Mouse (Mus musculus): ENCODE measurements around the gene Syngr1. TPM values are rescaled to one million over a fixed set of nuclear protein-coding genes. Genes with fewer than 3 reads are reported as not detected.

Gene Syngr1
- polyA plus RNA-seq, 1 experiment from 2014 or later = 64.6 TPM

DNA sequence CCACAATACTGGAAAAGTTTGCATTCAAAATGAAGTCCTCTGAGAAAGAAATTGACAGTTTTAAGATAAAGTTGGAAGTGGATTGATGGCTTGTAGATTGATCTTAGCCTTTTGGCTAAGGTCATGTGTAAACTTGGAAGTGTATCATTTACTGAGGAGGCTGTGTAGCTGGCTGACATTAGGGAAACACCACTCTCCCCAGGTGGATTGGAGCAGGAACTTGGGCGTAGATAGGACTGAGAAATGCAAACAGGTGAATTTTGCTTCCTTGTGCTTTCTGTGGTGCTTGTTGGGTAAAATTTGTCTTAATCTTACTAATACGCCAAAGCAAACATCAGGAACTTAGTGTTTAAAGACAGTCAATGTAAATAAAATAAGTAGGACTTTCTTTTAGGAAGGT is 49.2 kb downstream of the Syngr1 start:
- no peak overlapping the region for H3K4me3 ChIP-seq (replicated peaks)
- no peak overlapping the region for H3K27ac ChIP-seq (replicated peaks)
- H3K4me1 ChIP-seq = peaks cover 14% of the 10 kb centered on the region
- H3K4me2 ChIP-seq = no peak overlapping the region
- no peaks in the 10 kb centered on the region for H3K9me3 ChIP-seq (replicated peaks)
- no peak for ATAC-seq (ENCODE audit: low FRiP score)
- no peaks in the 10 kb centered on the region for H3K27me3 ChIP-seq (replicated peaks)
- no peak overlapping the region for H3K9ac ChIP-seq (replicated peaks)
- H3K36me3 ChIP-seq = peaks cover 12% of the 10 kb centered on the region; the same call in 1 of the 2 replicates
- WGBS = 99% methylated on average over 2 of the region's 2 CpGs

- H3K27ac ChIP-seq (replicated peaks) = no peak overlapping the region
- no peaks in the 10 kb centered on the region for H3K27me3 ChIP-seq (replicated peaks)
- no peaks in the 10 kb centered on the region for H3K9me3 ChIP-seq (replicated peaks)
- H3K9ac ChIP-seq (replicated peaks) = no peak overlapping the region
- H3K36me3 ChIP-seq = peaks cover 12% of the 10 kb centered on the region; the same call in 1 of the 2 replicates
- WGBS = 95% methylated on average over 3 of the region's 3 CpGs
- no peak overlapping the region for H3K4me3 ChIP-seq (replicated peaks)
- H3K4me2 ChIP-seq = no peak overlapping the region
- peaks cover 13% of the 10 kb centered on the region for H3K4me1 ChIP-seq
- ATAC-seq (ENCODE audit: low FRiP score) = no peak
Observed at GRCm38 (mm10) chr15:80140878-80141277, 49.7 kb downstream of the Syngr1 start.

GRCm38 (mm10) chr15:80142130-80142529 is 51.0 kb downstream of the Syngr1 start:
- Histone ChIP-seq H3K9ac (replicated peaks) (no peak overlapping the region), H3K27me3 (replicated peaks) (no peaks in the 10 kb centered on the region), H3K27ac (replicated peaks) (no peak overlapping the region), H3K4me3 (replicated peaks) (no peak overlapping the region), H3K4me1 (peaks cover 16% of the 10 kb centered on the region), H3K4me2 (no peak overlapping the region), H3K9me3 (replicated peaks) (no peaks in the 10 kb centered on the region), H3K36me3 (peaks cover 12% of the 10 kb centered on the region; the same call in 1 of the 2 replicates)
- 97% methylated on average over 3 of the region's 3 CpGs for WGBS
- ATAC-seq (ENCODE audit: low FRiP score) = no peak

DNA sequence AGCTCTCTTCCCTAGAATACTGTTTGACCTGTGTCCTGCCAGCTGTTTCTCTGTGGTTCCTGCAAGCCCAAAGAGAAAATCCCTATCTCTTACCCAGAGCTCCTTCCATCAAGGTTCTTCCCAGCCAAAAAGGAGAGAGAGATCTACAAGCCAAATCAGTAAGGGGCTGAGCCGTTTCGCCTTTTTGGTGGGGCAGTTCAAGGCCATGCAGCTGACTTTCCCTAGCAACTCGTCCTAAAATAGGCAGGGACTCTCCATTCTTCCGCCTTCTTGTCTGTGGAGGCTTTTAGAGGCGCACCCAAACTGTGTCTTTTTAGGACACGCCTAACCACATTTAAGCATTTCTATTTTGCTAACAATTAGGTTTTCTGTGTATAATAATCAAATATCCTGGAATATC is 52.6 kb downstream of the Syngr1 start:
- WGBS = 96% methylated on average over 6 of the region's 6 CpGs
- Histone ChIP-seq H3K9ac (replicated peaks) (no peak overlapping the region), H3K27me3 (replicated peaks) (no peaks in the 10 kb centered on the region), H3K27ac (replicated peaks) (no peak overlapping the region), H3K4me2 (no peak overlapping the region), H3K4me1 (0 out of 2 replicates have a peak, but pooled peaks cover 5% of the 10 kb centered on the region), H3K4me3 (replicated peaks) (no peak overlapping the region), H3K36me3 (peaks cover 14% of the 10 kb centered on the region; the same call in 1 of the 2 replicates), H3K9me3 (replicated peaks) (no peaks in the 10 kb centered on the region)
- no peak for ATAC-seq (ENCODE audit: low FRiP score)

GRCm38 (mm10) chr15:80145397-80145796 is 54.3 kb downstream of the Syngr1 start:
- WGBS = 98% methylated on average over 5 of the region's 5 CpGs
- Histone ChIP-seq H3K27me3 (replicated peaks) (no peaks in the 10 kb centered on the region), H3K4me3 (replicated peaks) (no peak overlapping the region), H3K27ac (replicated peaks) (no peak overlapping the region), H3K9me3 (replicated peaks) (no peaks in the 10 kb centered on the region), H3K4me1 (0 out of 2 replicates have a peak, but pooled peaks cover 5% of the 10 kb centered on the region), H3K36me3 (peaks cover 29% of the 10 kb centered on the region; the same call in 1 of the 2 replicates), H3K4me2 (no peak overlapping the region), H3K9ac (replicated peaks) (no peak overlapping the region)
- ATAC-seq (ENCODE audit: low FRiP score) = no peak

DNA sequence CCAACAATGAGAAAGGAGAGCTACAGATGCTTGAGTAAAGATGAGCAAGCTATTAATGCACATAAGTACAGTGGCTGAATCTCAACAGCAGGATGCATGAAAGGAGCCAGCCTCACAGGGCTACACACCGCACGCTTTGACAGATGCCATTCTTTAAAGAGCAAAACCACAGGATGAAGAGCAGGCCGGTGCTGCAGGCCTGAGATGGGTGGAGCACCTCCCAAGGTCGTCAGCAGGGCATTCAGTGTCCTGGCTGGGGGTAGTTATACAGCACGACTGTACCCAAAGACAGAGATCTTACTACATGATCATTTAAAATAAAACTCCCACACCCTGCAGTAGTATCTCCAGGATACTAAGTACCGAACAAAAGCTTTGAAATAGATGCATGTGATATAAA is 55.0 kb downstream of the Syngr1 start:
- Histone ChIP-seq H3K4me2 (no peak overlapping the region), H3K4me3 (replicated peaks) (no peak overlapping the region), H3K4me1 (0 out of 2 replicates have a peak, but pooled peaks cover 5% of the 10 kb centered on the region), H3K9ac (replicated peaks) (no peak overlapping the region), H3K9me3 (replicated peaks) (no peaks in the 10 kb centered on the region), H3K27me3 (replicated peaks) (no peaks in the 10 kb centered on the region), H3K36me3 (peaks cover 34% of the 10 kb centered on the region; the same call in 1 of the 2 replicates), H3K27ac (replicated peaks) (no peak overlapping the region)
- 65% methylated on average over 6 of the region's 6 CpGs for WGBS
- ATAC-seq (ENCODE audit: low FRiP score) = no peak

DNA sequence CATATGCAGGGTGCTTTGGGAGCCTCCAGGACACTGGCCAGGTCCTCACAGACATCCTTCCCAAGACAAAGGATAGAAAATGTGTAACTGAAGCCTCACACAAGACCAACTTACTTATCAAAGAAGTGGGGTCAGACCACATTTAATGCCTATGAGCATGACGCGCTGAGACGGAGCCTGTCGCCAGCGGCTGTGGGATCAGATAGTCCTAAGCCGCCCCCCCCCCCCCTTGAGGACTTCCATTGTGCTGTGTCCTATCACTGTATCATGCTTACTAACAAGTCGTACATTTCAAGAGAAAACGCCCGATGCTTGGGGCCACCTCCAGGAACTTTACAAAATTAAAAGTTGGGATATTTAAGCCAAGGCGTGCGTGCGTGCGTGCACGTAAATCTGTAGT is 56.0 kb downstream of the Syngr1 start:
- H3K4me1 ChIP-seq = 0 out of 2 replicates have a peak, but pooled peaks cover 5% of the 10 kb centered on the region
- H3K27me3 ChIP-seq (replicated peaks) = no peaks in the 10 kb centered on the region
- no peak overlapping the region for H3K4me2 ChIP-seq
- H3K4me3 ChIP-seq (replicated peaks) = no peak overlapping the region
- no peak for ATAC-seq (ENCODE audit: low FRiP score)
- H3K36me3 ChIP-seq = peaks cover 34% of the 10 kb centered on the region
- no peaks in the 10 kb centered on the region for H3K9me3 ChIP-seq (replicated peaks)
- 91% methylated on average over 14 of the region's 14 CpGs for WGBS
- H3K27ac ChIP-seq (replicated peaks) = no peak overlapping the region
- no peak overlapping the region for H3K9ac ChIP-seq (replicated peaks)

DNA sequence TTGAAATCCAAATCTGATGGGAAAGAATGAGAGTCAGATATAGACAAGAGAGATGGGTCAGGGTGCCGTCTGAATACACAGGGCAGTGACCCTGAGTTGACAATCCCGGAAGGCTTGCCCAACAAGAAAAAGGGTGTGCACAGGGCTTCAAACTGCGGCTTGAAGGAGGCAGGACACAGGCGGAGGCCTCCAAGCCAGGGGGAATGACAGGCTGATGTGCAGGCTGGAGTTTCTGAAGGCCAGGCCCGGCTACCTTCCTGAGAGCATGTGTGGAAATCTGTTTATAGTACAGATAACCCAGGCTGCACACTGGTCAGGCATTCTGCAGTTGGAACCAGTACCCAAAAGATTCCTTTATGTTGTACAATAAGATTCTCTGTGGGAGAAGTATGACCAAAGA is 56.4 kb downstream of the Syngr1 start:
- Histone ChIP-seq H3K27me3 (replicated peaks) (no peaks in the 10 kb centered on the region), H3K9ac (replicated peaks) (no peak overlapping the region), H3K27ac (replicated peaks) (no peak overlapping the region), H3K9me3 (replicated peaks) (no peaks in the 10 kb centered on the region), H3K4me3 (replicated peaks) (no peak overlapping the region), H3K36me3 (peaks cover 32% of the 10 kb centered on the region), H3K4me1 (0 out of 2 replicates have a peak, but pooled peaks cover 5% of the 10 kb centered on the region), H3K4me2 (no peak overlapping the region)
- WGBS = 78% methylated on average over 5 of the region's 5 CpGs
- ATAC-seq (ENCODE audit: low FRiP score) = no peak

- no peak for ATAC-seq (ENCODE audit: low FRiP score)
- Histone ChIP-seq H3K27me3 (replicated peaks) (no peaks in the 10 kb centered on the region), H3K36me3 (peaks cover 32% of the 10 kb centered on the region), H3K4me2 (no peak overlapping the region), H3K9me3 (replicated peaks) (no peaks in the 10 kb centered on the region), H3K9ac (replicated peaks) (no peak overlapping the region), H3K4me1 (0 out of 2 replicates have a peak, but pooled peaks cover 5% of the 10 kb centered on the region), H3K27ac (replicated peaks) (no peak overlapping the region), H3K4me3 (replicated peaks) (no peak overlapping the region)
- WGBS = 89% methylated on average over 8 of the region's 8 CpGs
Observed at GRCm38 (mm10) chr15:80148565-80148964, 57.4 kb downstream of the Syngr1 start.

- Histone ChIP-seq H3K4me1 (0 out of 2 replicates have a peak, but pooled peaks cover 5% of the 10 kb centered on the region), H3K4me2 (no peak overlapping the region), H3K9me3 (replicated peaks) (no peaks in the 10 kb centered on the region), H3K27ac (replicated peaks) (no peak overlapping the region), H3K36me3 (peaks cover 42% of the 10 kb centered on the region), H3K4me3 (replicated peaks) (no peak overlapping the region), H3K27me3 (replicated peaks) (no peaks in the 10 kb centered on the region), H3K9ac (replicated peaks) (no peak overlapping the region)
- no peak for ATAC-seq (ENCODE audit: low FRiP score)
- WGBS = 94% methylated on average over 7 of the region's 7 CpGs
Observed at GRCm38 (mm10) chr15:80149517-80149916, 58.4 kb downstream of the Syngr1 start.

GRCm38 (mm10) chr15:80152663-80153062 is 61.5 kb downstream of the Syngr1 start:
- H3K36me3 ChIP-seq = peaks cover 60% of the 10 kb centered on the region
- WGBS = 94% methylated on average over 10 of the region's 10 CpGs
- no peaks in the 10 kb centered on the region for H3K9me3 ChIP-seq (replicated peaks)
- 0 out of 2 replicates have a peak, but pooled peaks cover under 1% of the 10 kb centered on the region for H3K4me1 ChIP-seq
- ATAC-seq (ENCODE audit: low FRiP score) = no peak
- no peak overlapping the region for H3K27ac ChIP-seq (replicated peaks)
- no peak overlapping the region for H3K4me3 ChIP-seq (replicated peaks)
- H3K4me2 ChIP-seq = no peak overlapping the region
- H3K27me3 ChIP-seq (replicated peaks) = no peaks in the 10 kb centered on the region
- no peak overlapping the region for H3K9ac ChIP-seq (replicated peaks)

DNA sequence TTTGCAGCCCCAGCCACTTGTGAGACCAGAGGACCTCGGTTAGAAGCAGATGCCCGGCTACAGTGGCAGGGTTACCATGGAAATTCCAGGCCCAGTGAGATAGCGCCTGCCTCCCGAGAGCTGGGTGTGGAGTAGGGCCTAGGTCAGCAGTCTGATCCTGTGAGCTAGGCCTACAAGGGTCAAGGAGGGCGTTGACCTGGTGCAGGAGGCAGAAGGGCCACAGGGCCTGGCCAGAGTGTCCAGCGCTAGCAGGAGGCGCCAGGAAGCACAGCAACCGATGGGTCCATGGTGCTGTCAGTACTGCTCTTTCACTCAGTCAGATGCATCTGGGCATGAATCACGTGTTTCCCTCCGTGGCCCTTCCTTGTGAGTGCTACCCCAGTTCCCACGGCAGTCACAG is 62.6 kb downstream of the Syngr1 start:
- Histone ChIP-seq H3K36me3 (peaks cover 70% of the 10 kb centered on the region), H3K27me3 (replicated peaks) (no peaks in the 10 kb centered on the region), H3K4me3 (replicated peaks) (no peak overlapping the region)

More for the DNA sequence above, 62.6 kb downstream of the Syngr1 start:
- H3K4me2 ChIP-seq = no peak overlapping the region
- H3K9ac ChIP-seq (replicated peaks) = no peak overlapping the region
- 81% methylated on average over 11 of the region's 11 CpGs for WGBS
- H3K9me3 ChIP-seq (replicated peaks) = no peaks in the 10 kb centered on the region
- ATAC-seq (ENCODE audit: low FRiP score) = no peak
- no peaks in the 10 kb centered on the region for H3K4me1 ChIP-seq
- no peak overlapping the region for H3K27ac ChIP-seq (replicated peaks)

Measured in neural tube, embryonic 15.5 days (tissue).